Mouse (Mus musculus) brain, adult 2 months (tissue): ENCODE data around the gene Sh3d21.
A peak's percentile ranks its signal among the peaks of the same experiment; 100 is the strongest.
"Not testable (repeated sequence)": the region's sequence is repeated elsewhere in the genome, so short reads cannot be mapped to it uniquely, and the experiment has no call there.

Experiments
- DNase-seq: peaks from one replicate; pipeline ENCODE4 v3.0.0; 2011; ENCODE audit warnings: low read depth, low spot score

Sh3d21 gene

DNA sequence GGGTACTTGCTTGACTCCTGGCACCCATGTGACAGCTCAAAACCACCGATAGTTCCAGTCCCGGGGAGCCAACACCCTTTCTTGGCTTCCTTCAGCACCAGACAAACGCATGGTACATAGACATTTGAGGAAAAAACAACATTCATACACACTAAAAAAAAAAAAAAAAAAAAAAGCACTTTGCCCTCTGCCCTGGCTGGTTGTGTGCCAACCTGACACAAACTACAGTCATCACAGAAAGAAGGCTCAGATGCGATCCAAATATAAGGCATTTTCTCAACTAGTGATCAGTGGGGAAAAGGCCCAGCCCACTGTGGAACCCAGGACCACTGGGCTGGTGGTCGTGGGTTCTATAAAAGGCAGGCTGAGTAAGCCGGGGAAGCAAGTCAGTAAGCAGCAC is 5.6 kb upstream of the Sh3d21 start:
- DNase-seq: no peak

DNA sequence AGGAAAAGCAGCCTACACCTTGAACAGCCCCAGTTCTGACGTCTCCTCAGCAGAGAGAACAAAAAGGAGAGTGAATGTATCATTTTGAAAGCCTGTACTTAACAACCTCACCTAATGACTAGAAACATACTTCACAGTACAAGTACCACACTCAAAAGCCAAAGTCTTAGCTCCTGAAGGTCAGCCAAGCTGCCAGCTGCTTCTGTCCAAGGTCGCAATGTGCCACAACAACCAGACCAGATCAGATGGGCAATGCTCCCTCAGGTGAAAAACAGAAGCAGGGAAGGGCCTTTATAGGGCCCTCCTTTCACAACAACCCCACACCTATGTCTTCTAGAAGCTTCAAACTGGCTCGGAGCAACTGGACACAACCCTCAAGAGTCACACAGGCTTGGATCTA is 2.8 kb upstream of the Sh3d21 start:
- no peak for DNase-seq

DNA sequence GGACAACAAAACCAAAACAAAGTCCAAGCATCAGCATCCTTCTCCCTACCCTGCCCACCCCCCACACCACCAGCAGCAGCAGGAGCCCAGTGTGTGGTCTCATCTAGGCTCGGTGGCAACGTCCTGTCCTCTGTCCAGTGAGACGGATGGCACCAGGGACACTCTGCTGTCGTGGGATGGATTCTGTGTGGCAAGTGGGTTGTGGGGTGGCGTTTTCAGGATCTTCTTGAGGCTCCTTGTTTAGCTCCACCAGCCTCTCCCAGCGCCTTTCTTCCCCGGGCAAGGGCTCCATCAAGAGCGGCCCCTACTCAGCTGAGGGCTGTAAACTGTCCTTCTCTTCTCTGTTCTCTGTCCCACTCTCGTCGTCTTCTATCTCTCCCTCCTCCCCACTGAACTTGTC is 1.8 kb upstream of the Sh3d21 start:
- DNase-seq: not testable (repeated sequence)

DNA sequence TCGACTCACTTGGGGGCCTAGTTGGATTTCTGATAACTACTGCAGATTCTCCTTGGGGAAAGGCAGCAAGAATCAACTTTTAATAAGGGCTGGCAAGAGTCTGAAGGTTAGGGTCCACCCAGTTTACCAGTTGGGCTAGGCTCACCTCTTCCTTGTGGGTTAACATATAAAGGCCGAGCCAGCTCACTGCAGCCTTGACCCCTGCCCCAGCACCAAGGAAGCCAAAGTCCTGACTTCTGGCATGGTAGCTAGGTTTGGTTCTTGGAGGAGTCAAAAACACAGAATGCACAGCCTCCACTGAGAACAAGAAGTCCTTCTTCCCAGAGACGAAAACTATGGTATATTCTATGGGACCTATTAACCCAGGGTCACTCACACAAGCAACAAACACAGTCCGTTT is 394 bp upstream of the Sh3d21 start:
- DNase-seq: no peak

DNA sequence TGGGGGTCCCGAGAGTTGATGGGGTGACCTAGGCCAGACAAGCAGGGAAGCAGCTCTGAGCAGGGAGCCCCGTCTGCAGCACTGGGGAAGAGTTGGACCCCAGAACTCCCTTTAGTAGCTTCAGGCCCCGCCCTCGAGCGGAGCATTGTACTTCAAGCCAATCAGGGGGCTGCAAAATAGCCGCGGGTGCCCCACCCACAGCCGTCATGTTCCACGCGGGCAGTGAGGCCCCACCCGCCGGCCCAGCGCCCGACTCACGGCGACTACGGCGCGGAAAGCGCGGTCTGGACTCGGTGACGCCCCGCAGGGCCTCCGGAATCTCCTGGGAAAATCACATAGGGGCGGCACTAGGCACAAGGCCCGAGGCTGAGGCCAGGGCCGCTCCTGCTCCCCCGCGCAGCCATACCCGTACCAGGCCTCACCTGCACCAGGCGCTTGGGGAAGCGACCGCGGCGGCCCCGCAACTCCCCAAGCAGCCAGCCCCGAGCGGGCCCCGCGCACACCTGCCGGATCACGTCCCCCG is 686 bp downstream of the Sh3d21 start:
- DNase-seq: peak; percentile 88

DNA sequence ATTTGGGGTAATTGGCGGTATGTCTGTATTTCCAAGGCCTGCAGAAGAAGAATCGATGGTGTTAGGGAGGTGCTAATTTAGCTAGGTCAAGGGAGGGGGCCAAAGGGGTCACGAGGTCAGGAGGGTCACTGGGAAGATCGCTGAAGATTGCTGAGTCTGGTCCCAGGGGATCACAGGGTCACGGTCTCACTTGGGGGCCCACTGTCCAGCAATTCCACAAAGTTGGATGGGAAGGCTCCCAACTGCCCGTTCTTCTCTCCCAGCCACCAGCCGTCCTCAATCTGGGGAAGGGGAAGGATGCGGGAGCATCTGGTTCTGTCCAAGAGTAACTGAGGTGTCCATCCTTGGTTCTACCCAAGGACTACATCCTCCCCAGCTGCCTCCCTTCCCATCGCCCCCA is 1.3 kb downstream of the Sh3d21 start:
- DNase-seq: no peak

DNA sequence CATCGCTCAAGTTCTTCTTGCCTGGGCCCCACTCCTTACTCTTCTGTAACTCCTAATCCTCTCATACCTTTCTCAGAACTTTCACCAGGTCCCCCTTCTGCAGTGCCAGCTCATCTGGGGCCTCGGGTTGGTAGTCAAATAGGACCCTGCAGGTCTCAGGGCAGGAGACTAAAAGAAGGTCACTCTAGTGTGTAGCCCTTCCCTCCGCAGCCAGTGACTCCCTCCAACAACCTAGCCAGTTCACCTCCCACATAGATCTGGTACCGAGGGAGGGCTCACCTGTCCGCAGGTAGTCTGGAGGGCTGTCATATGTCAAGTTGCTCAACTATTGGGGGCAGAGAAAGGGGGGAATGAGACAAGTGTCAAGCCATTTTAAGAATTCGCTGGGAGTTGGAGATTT is 1.8 kb downstream of the Sh3d21 start:
- DNase-seq: no peak

DNA sequence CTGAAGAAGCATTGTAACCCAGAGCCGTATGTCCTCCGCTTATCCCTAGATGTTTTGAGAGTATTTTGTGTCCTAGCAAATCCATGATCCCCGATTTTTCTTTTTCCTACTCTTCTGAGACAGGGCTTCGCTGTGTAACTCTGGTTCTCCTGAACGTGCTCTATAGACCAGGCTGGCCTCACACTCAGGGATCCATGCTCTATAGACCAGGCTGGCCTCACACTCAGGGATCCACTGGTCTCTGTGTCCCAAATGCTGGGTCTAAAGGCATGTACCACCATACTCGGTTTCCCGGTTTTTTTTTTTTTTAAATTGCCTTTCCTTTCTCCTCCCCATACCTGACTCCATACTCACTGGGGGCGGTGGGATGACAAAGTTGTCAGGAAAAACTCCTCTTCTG is 2.3 kb downstream of the Sh3d21 start:
- no peak for DNase-seq

DNA sequence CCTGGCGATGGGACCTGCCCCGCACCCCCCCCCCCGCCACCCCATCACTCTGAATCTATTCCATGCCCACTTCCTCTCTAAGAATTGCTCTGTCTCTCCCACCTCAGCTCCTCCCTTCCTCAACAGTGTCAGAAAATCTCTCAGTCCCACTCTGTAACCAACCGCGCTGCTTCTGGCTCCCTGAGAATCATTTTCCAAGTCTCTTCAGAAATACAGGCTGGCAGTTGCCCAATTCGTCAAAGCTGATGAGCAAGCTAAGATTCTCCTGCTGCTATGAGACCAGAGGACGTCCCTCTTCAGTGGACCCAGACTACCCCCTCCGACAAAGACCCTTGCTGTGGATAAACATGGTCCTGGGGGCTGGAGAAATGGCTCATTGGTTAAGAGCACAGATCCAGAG is 3.8 kb downstream of the Sh3d21 start:
- peak; percentile 65 for DNase-seq

DNA sequence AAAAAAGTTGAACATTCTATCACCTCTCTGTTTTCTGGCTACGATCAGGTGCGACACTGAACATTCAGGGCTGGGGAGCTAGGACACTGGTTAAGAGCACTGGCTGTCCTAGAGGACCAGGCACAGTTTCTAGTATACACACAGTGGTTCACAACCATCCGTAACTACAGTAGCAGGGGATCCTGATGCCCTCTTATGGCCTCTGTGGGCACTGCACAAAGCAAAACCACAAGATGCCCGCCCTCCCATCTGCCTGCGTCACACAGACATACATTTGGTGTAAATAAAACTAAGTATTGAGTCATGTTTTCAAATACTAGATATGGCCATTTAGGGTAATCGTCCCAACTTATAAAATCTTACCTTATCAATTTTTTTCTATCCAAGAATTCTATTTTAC is 5.7 kb downstream of the Sh3d21 start:
- no peak for DNase-seq

DNA sequence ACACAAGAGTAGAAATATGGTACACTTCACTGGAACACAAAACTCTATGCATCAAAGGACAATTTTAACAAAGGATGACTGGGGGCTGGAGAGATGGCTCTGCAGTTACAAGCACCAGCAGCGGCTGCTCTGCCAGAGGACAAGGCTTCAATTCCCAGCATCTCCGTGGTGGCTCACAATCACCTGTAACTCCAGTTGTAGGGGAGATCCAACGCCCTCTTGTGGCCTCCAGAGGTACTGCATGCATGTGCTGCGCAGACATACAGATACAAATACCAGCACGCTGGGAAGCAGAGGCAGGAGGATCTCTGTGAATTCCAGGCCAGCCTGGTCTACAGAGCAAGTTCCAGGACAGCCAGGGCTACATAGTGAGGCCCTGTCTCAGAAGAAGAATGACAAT is 6.7 kb downstream of the Sh3d21 start:
- DNase-seq: no peak

DNA sequence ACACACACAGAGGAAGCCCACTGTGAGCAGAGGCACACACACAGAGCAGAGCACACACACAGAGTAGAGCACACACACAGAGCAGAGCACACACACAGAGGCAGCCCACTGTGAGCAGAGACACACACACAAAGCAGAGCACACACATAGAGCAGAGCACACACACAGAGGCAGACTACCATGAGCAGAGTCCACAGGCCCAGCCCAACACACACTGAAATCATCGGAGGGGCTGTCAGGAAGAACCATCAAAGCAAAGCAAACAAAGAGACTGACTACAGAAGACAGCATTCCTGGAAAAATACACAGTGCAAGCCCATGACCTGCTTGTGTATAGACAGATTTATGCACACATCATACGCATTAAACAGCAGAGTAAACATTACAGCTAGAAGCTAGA is 7.4 kb downstream of the Sh3d21 start:
- DNase-seq: no peak

DNA sequence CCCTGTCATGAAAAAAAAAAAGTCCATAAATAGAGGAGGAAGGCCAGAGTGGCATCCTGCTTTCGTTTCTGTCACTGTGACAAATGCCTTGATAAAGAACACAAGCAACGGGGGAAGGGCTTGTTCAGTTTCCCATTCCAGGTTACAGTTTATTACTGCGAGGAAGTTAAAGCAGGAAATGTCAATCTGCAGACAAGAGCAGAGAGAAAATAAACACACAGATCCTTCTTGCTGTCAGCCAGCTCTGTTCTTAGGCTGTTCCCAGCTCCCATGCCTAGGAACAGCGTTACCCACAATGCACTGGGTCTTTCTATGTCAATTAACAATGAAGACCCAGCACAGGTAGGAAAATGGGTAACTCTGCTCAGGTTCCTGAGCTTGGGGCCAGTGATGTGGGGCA is 8.1 kb downstream of the Sh3d21 start:
- DNase-seq: no peak

DNA sequence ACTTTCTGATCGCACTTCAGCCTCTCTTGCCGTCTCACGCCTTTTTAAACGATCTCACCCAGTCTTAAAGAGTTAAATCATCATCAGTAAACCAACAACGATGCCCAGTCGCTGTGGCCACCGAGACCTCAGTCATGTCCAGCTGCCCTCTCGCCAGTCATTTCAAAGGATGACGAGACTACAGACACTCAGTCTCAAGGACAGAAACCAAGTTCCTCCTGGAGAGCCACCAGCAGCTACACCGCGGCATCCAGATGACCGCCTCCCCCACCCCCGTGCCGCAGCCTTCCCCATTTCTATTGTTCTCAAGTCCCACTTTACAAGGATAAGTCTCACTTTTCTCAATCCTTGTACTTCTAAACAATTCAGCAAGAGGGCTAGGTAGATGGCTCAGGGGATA is 10.4 kb downstream of the Sh3d21 start:
- DNase-seq: no peak

DNA sequence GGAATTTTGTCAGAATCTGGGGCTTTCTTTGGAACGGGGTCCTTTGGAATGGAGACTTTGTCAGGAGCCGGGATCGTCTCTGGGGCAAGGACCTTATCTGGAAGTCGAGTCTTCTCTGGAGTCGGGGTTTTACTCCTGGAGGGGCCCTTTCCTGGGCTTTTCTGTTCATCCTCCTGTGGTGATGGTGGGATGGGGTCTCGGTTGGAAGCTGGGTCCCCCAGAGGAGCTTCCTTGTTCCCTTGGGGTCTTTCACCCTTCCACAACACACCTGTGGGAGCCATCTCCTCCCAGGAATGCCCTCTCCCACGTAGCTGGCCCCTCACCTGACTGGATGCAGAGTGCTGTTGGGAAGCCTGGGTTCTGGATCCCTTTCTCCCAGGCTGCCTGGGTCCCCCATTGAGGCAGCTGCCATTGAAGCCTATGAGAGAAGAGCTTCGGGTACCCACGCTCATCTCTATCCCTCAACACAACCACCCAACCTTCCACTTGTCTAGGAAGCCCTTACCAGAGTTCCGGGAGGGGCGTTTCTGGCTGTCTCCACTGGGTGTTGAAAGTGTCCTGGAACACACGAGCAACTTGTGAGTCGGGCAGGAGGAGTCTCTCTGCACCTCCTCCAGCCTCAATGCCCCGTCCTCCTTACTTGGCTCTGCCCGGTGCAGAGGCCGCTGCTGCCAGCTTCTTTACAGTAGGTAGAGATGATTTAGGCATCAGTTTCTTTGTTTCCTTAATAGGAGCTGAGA is 11.4 kb downstream of the Sh3d21 start:
- DNase-seq: no peak

DNA sequence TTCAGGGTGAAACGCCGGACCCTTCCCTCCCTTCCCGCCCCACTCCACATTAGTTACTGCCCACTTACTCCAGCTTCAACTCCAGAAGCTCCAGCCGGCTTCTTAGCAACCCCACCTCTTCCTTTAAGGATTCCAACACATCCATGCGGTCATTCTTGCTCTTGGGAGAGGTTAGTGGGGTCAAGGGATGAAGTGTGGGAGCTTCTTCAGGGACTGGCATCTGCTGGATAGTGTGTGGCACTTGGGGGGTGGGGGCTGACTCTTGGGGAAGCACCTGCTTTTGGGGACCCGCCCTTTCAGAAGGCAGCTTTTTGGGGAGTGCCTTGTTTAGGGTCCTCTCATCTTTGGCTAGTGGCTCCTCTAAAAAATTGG is 12.4 kb downstream of the Sh3d21 start:
- DNase-seq: no peak

DNA sequence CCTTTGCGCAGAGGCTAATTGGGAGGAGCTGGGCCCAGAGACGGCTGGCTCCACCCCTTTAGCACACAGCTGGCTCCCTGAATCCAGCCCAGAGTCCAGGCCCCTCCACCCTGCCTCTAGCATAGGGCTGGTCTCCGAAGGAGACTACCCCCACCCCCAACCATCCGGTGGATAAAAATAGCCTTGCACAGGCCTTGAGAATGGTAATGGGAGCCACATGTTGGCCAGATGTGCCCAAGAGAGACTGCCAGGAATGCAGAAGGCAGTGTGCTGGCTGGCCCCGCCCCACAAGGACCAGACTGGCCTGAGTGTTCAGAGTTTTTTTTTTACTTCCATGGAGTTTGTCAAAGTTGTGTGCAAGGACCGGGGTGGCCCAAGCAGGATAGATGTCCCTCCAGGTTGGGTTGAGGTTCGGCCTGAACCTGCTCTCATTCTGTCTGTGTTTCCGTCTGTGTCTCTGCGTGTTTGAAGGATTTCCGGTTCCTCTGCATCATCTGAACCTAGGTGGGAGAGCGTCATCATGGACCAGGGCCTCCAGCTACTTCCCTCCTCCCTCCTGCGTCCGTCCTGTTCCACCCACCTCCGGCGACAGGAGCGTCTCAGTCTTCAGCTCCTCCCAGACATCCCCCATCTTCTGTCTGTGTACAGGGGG is 12.9 kb downstream of the Sh3d21 start:
- no peak for DNase-seq

DNA sequence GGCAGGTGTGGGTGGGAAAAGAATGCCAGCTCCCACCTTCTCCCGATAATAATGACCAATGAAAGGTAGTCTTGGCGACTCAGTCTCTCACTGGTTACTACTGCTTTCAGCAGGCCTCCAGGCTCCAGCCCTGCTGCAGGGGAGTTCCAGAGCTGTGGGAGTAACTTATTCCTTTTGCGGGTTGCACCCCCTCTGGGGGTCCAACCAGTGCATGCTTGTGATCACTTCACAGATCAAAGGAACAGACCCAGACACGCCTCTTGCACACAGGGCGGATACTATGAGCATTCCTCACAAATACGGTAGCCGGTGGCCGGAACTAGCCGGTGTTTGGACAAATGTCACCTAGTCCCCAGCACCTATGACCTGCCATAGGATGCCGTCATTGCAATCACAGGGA is 13.5 kb downstream of the Sh3d21 start:
- DNase-seq: no peak

DNA sequence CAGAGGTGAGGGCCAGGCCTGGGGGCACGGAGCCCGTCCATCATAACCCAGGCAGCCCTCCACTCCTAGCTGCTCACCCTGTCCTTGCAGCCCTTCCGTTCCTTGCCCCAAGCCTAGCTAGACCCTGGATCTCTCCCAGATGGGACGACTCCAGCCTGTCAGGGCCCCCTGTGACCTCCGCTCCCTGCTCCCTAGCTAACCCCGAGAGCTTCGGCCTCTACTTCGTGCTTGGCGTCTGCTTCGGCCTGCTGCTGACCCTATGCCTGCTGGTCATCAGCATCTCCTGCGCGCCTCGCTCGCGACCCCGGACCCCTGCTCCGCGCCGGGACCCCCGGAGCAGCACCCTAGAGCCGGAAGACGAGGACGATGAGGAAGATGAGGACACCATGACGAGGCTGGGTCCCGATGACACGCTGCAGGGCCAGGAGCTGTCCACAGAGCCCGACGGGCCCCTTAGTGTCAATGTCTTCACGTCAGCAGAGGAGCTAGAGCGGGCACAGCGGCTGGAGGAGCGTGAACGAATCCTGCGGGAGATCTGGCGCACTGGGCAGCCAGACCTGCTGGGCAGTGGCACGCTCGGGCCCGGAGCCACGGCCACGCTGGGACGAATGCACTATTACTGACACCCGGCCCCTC is 14.1 kb downstream of the Sh3d21 start:
- DNase-seq: no peak

DNA sequence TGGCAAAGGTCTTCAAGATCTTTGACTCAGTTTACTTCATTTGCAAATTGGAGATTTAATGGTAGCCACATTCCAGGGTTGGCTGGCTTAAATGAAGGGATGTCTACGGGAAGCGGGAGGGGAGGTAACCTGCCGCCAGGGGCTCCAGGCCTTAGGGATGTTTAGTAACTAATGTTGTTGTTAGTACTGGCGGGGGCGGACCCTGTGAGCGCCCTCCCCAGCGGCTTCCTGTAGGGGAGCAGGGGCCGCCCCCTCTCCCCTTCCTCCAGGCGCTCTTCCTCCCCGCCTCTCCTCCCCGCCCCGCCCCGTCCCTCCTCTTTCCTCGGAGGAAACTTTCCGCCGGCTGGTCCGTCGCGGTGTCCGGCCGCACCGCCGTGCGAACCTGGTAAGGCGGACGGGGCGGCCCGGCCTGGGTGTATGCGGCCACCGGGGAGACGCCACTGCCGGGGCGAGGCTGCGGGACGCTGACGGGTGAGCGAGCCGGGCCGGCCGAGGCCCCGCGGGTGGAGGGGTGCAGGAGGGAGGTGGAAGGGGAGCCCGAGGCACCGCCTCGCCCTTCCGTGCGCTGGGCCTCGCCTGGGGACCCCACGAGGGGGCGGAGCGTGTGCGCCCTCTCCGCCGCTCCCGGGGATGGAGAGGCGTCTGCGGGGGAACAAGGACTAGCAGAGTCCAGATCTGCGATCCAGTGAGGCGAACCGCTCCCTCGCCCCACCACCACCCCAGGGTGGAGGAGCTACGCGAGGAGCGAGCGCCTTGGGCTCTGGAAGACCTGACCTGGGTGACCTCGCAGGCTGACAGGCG is 14.9 kb downstream of the Sh3d21 start:
- DNase-seq: no peak

DNA sequence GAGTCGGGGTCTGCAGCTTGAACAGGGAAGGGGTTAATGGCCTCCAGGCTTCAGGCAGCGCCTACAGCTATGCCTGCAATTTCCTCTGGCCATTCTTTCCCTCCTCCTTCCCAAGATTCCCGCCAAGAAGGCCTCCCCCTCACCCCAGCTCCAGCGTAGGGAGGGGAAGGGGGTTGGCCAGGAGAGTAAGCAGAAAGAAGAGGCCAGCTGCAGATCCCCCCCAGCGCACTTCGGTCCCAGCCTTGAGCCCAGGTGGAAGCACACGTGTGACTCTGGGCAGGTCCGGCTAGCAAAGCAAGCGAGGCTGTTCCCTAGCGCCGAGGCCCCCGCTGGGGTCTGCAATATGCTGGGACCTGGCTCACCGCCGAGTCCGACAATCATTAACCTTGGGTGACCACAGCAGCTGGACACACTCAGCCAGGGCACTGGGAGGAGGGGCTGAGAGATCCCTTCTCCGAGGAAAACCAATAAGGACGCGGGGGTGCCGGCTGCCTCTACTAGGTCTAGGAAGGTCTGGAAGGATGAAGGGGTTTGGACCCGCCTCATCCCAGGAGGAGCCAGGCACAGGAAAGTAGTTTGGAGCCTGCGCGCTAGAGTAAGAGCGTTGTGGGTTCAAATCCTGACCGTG is 15.6 kb downstream of the Sh3d21 start, which contains the start of gene Eva1b:
Gene Eva1b, plus strand, starts transcription at position 212 of the 628 bp plus-strand sequence.
- no peak for DNase-seq
